Mouse (Mus musculus) kidney, embryonic 15.5 days (tissue): ENCODE measurements around the gene Cklf. TPM values are rescaled to one million over a fixed set of nuclear protein-coding genes. Genes with fewer than 3 reads are reported as not detected.
"Not testable (repeated sequence)": the region's sequence is repeated elsewhere in the genome, so short reads cannot be mapped to it uniquely, and the experiment has no call there.

ENCODE experiments used
- ATAC-seq: fragments of 200-750 bp; cut with Nextera tagmentation; replicated peaks from 2 replicates; pipeline ENCODE4 v1.8.0; 2017; ENCODE audit warnings: moderate TSS enrichment; ENCODE audit not compliant: low FRiP score
- H3K27ac ChIP-seq: fragments of 300-500 bp; sonication (generic); 2 replicates; pipeline ENCODE4 v1.5.1; 2015; ENCODE audit warnings: mild to moderate bottlenecking, inconsistent platforms
- H3K27me3 ChIP-seq: fragments of 300-500 bp; sonication (generic); 2 replicates; pipeline ENCODE4 v1.6.1; 2015; ENCODE audit warnings: inconsistent platforms
- H3K36me3 ChIP-seq: fragments of 300-500 bp; sonication (generic); 2 replicates; pipeline ENCODE4 v1.6.1; 2015; ENCODE audit warnings: inconsistent platforms
- H3K4me1 ChIP-seq: fragments of 300-500 bp; sonication (generic); 2 replicates; pipeline ENCODE4 v1.6.1; 2015; ENCODE audit warnings: inconsistent platforms
- H3K4me2 ChIP-seq: fragments of 300-500 bp; sonication (generic); 2 replicates; pipeline ENCODE4 v1.6.1; 2015; ENCODE audit warnings: moderate library complexity, mild to moderate bottlenecking, inconsistent platforms
- H3K4me3 ChIP-seq: fragments of 300-500 bp; sonication (generic); replicated peaks from 2 replicates; pipeline ENCODE4 v1.5.1; 2015; ENCODE audit warnings: mild to moderate bottlenecking, inconsistent platforms
- H3K9ac ChIP-seq: fragments of 300-500 bp; sonication (generic); 2 replicates; pipeline ENCODE4 v1.6.1; 2015; ENCODE audit warnings: mild to moderate bottlenecking, inconsistent platforms
- H3K9me3 ChIP-seq: fragments of 300-500 bp; sonication (generic); replicated peaks from 2 replicates; pipeline ENCODE4 v1.6.1; 2016; ENCODE audit warnings: inconsistent platforms
- WGBS: fragments of 180-500 bp; shearing (Covaris S2); methylation state at CpG from one replicate; pipeline ENCODE4 v1.1.7; 2015; ENCODE audit warnings: mixed read lengths; 5-methylcytosine and 5-hydroxymethylcytosine counted together
- polyA plus RNA-seq: library from polyadenylated mRNA; unstranded; fragments of >200 nt; fragmentation: Nextera tagmentation; extraction: Ambion mirVana; gene quantifications from 2 replicates; pipeline ENCODE4 v1.2.1, GENCODE M21; 2015

Gene Cklf
- polyA plus RNA-seq, 1 experiment from 2014 or later: 43.0 TPM

- H3K27me3 ChIP-seq: no peaks in the 10 kb centered on the region
- ATAC-seq: no peak
- peaks cover 85% of the 10 kb centered on the region for H3K36me3 ChIP-seq
- H3K4me3 ChIP-seq: no peak overlapping the region
- 78% methylated on average over 10 of the region's 10 CpGs for WGBS
- H3K9me3 ChIP-seq: no peaks in the 10 kb centered on the region
- H3K4me1 ChIP-seq: no peaks in the 10 kb centered on the region
- H3K9ac ChIP-seq: no peak overlapping the region
- H3K4me2 ChIP-seq: no peak overlapping the region
- no peak overlapping the region for H3K27ac ChIP-seq
Observed at GRCm38 (mm10) chr8:104239418-104239861, 11.2 kb upstream of the Cklf start.

GRCm38 (mm10) chr8:104242038-104242644 is 8.5 kb upstream of the Cklf start:
- H3K36me3 ChIP-seq: peaks cover 66% of the 10 kb centered on the region
- H3K9ac ChIP-seq: no peak overlapping the region
- no peaks in the 10 kb centered on the region for H3K9me3 ChIP-seq
- 66% methylated on average over 12 of the region's 12 CpGs for WGBS
- no peaks in the 10 kb centered on the region for H3K27me3 ChIP-seq
- H3K4me2 ChIP-seq: no peak overlapping the region
- ATAC-seq: no peak
- H3K27ac ChIP-seq: no peak overlapping the region
- H3K4me1 ChIP-seq: peaks cover 10% of the 10 kb centered on the region
- no peak overlapping the region for H3K4me3 ChIP-seq

- no peak overlapping the region for H3K9ac ChIP-seq
- no peaks in the 10 kb centered on the region for H3K27me3 ChIP-seq
- no peaks in the 10 kb centered on the region for H3K9me3 ChIP-seq
- peaks cover 27% of the 10 kb centered on the region for H3K36me3 ChIP-seq
- H3K27ac ChIP-seq: 0 out of 2 replicates have a peak overlapping the region, but pooled peaks have one; percentile 23
- ATAC-seq: no peak
- H3K4me1 ChIP-seq: peaks cover 30% of the 10 kb centered on the region
- H3K4me2 ChIP-seq: 0 out of 2 replicates have a peak overlapping the region, but pooled peaks have one; percentile 86
- no peak overlapping the region for H3K4me3 ChIP-seq
- 70% methylated on average over 4 of the region's 4 CpGs for WGBS
Observed at GRCm38 (mm10) chr8:104246621-104247020, 4.0 kb upstream of the Cklf start.

GRCm38 (mm10) chr8:104247054-104247907 is 3.4 kb upstream of the Cklf start:
- H3K9ac ChIP-seq: peak overlapping the region; percentile 88
- H3K4me3 ChIP-seq: peak overlapping the region; percentile 97
- H3K4me1 ChIP-seq: peaks cover 35% of the 10 kb centered on the region
- H3K27ac ChIP-seq: 0 out of 2 replicates have a peak overlapping the region, but pooled peaks have one; percentile 23
- no peak for ATAC-seq
- no peaks in the 10 kb centered on the region for H3K9me3 ChIP-seq
- H3K4me2 ChIP-seq: peak overlapping the region; percentile 86
- peaks cover 20% of the 10 kb centered on the region for H3K36me3 ChIP-seq
- 60% methylated on average over 22 of the region's 22 CpGs for WGBS
- H3K27me3 ChIP-seq: no peaks in the 10 kb centered on the region

GRCm38 (mm10) chr8:104247908-104248275 is 2.8 kb upstream of the Cklf start:
- WGBS: 3% methylated on average over 11 of the region's 11 CpGs
- ATAC-seq: 0 out of 2 replicates have a peak, but pooled peaks have one; percentile 1
- H3K9me3 ChIP-seq: no peaks in the 10 kb centered on the region

GRCm38 (mm10) chr8:104248276-104248675 is 2.4 kb upstream of the Cklf start, which contains the start of gene Tk2:
Tk2 (minus strand) TSS chr8:104248558.
- peaks cover 35% of the 10 kb centered on the region for H3K4me1 ChIP-seq

More at GRCm38 (mm10) chr8:104247908-104248275, 2.8 kb upstream of the Cklf start:
- Histone ChIP-seq H3K9ac (peak overlapping the region; percentile 88), H3K4me1 (peaks cover 35% of the 10 kb centered on the region), H3K27ac (no peak overlapping the region; the same call in 1 of the 2 replicates), H3K27me3 (no peaks in the 10 kb centered on the region), H3K36me3 (peaks cover 14% of the 10 kb centered on the region), H3K4me2 (peak overlapping the region; percentile 86), H3K4me3 (peak overlapping the region; percentile 97)

GRCm38 (mm10) chr8:104249442-104249996 is 1.1 kb upstream of the Cklf start:
- peaks cover 35% of the 10 kb centered on the region for H3K4me1 ChIP-seq
- H3K9ac ChIP-seq: no peak overlapping the region
- H3K9me3 ChIP-seq: no peaks in the 10 kb centered on the region
- H3K36me3 ChIP-seq: peaks cover 8% of the 10 kb centered on the region
- 87% methylated on average over 7 of the region's 7 CpGs for WGBS
- no peak for ATAC-seq
- no peak overlapping the region for H3K27ac ChIP-seq
- no peaks in the 10 kb centered on the region for H3K27me3 ChIP-seq
- no peak overlapping the region for H3K4me3 ChIP-seq
- no peak overlapping the region for H3K4me2 ChIP-seq

More at GRCm38 (mm10) chr8:104248276-104248675, 2.4 kb upstream of the Cklf start, which contains the start of gene Tk2:
- peak within 1 kb of the TSS; percentile 88 for H3K9ac ChIP-seq
- peak within 1 kb of the TSS; percentile 86 for H3K4me2 ChIP-seq
- H3K4me3 ChIP-seq: peak within 1 kb of the TSS; percentile 97
- no peaks in the 10 kb centered on the region for H3K9me3 ChIP-seq
- H3K36me3 ChIP-seq: peaks cover 10% of the 10 kb centered on the region
- no peaks in the 10 kb centered on the region for H3K27me3 ChIP-seq
- H3K27ac ChIP-seq: no peak within 1 kb of the TSS; the same call in 1 of the 2 replicates
- ATAC-seq: peak; percentile 85
- WGBS: under 1% methylated on average over 28 of the region's 28 CpGs

GRCm38 (mm10) chr8:104251461-104251860 is 800 bp downstream of the Cklf start:
- Histone ChIP-seq H3K36me3 (no peaks in the 10 kb centered on the region), H3K9ac (peak overlapping the region; percentile 71), H3K9me3 (no peaks in the 10 kb centered on the region), H3K4me3 (peak overlapping the region; percentile 80), H3K4me2 (peak overlapping the region; percentile 84), H3K4me1 (peaks cover 32% of the 10 kb centered on the region), H3K27me3 (no peaks in the 10 kb centered on the region), H3K27ac (peak overlapping the region; percentile 93)
- under 1% methylated on average over 7 of the region's 7 CpGs for WGBS
- ATAC-seq: peak; percentile 38

GRCm38 (mm10) chr8:104253016-104253415 is 2.4 kb downstream of the Cklf start:
- 89% methylated on average over 3 of the region's 3 CpGs for WGBS

GRCm38 (mm10) chr8:104261802-104262201 is 11.1 kb downstream of the Cklf start:
- not testable (repeated sequence) for H3K9me3 ChIP-seq, H3K4me1 ChIP-seq, H3K9ac ChIP-seq, H3K27me3 ChIP-seq, H3K4me3 ChIP-seq, H3K4me2 ChIP-seq, ATAC-seq, H3K27ac ChIP-seq
- peaks cover 63% of the 10 kb centered on the region for H3K36me3 ChIP-seq
- 94% methylated on average over 5 of the region's 5 CpGs for whole genome bisulfite sequencing

More at GRCm38 (mm10) chr8:104253016-104253415, 2.4 kb downstream of the Cklf start:
- H3K27me3 ChIP-seq: no peaks in the 10 kb centered on the region
- no peak overlapping the region for H3K27ac ChIP-seq
- H3K4me3 ChIP-seq: no peak overlapping the region
- peaks cover 11% of the 10 kb centered on the region for H3K36me3 ChIP-seq
- H3K4me2 ChIP-seq: no peak overlapping the region
- no peak overlapping the region for H3K9ac ChIP-seq
- H3K4me1 ChIP-seq: peaks cover 17% of the 10 kb centered on the region
- no peaks in the 10 kb centered on the region for H3K9me3 ChIP-seq
- ATAC-seq: no peak

- H3K27me3 ChIP-seq, H3K4me1 ChIP-seq, H3K4me2 ChIP-seq, H3K9me3 ChIP-seq, H3K9ac ChIP-seq, H3K4me3 ChIP-seq, ATAC-seq, H3K27ac ChIP-seq: not testable (repeated sequence)
- H3K36me3 ChIP-seq: peaks cover 38% of the 10 kb centered on the region
- 96% methylated on average over 22 of the region's 22 CpGs for WGBS
Observed at GRCm38 (mm10) chr8:104264271-104264935, 13.7 kb downstream of the Cklf start.
